In genomic region chr10:28345196-28345681, GRCm38 (mm10) we compare ENCODE assay signal across 10 mouse cellular contexts.
A peak's percentile ranks its signal among the peaks of the same experiment; 100 is the strongest.
DNase-seq lines count a peak whose midpoint lies in the region; ATAC-seq and TF ChIP-seq lines count a peak whose summit lies in the region.
"Had no signal": no experiment of that assay in that cellular context is flagged by ENCODE, and none has a peak within 500 bp of the region (broad histone marks: within the 10 kb centered on the region; RNA-seq: fewer than 3 reads in every experiment).

No protein-coding gene starts in this region.

- H3K9ac ChIP-seq in midbrain, embryonic 16.5 days (ENCODE audit: low read depth, low read length): no peak overlapping the region
- no peak overlapping the region for H3K9ac ChIP-seq in neural tube, embryonic 13.5 days

- H3K36me3 ChIP-seq in midbrain, embryonic 16.5 days (ENCODE audit: control insufficient read depth, insufficient read depth, low read length): no peaks in the 10 kb centered on the region
- no peaks in the 10 kb centered on the region for H3K36me3 ChIP-seq in midbrain, embryonic 10.5 days
- no peaks in the 10 kb centered on the region for H3K36me3 ChIP-seq in neural tube, embryonic 13.5 days

- H3K9me3 ChIP-seq in midbrain, embryonic 16.5 days (replicated peaks; ENCODE audit: control insufficient read depth, low read length, poor library complexity, severe bottlenecking): no peaks in the 10 kb centered on the region
- no peaks in the 10 kb centered on the region for H3K9me3 ChIP-seq in midbrain, embryonic 10.5 days (replicated peaks)
- H3K9me3 ChIP-seq in neural tube, embryonic 13.5 days: no peaks in the 10 kb centered on the region

- H3K4me2 ChIP-seq in midbrain, embryonic 16.5 days (ENCODE audit: low read length): no peak overlapping the region
- no peak overlapping the region for H3K4me2 ChIP-seq in neural tube, embryonic 13.5 days
- H3K4me2 ChIP-seq: liver, embryonic 11.5 days had no signal

- 0 out of 2 replicates have a peak, but pooled peaks have one; percentile 51 for ATAC-seq in midbrain, embryonic 16.5 days
- ATAC-seq in neural tube, embryonic 13.5 days (ENCODE audit: low read depth): 0 out of 2 replicates have a peak, but pooled peaks have one; percentile 36
- ATAC-seq in activated CD4-positive, CD25-positive, alpha-beta regulatory T cell, adult 4 months: no peak

- WGBS in midbrain, embryonic 16.5 days: 86% methylated on average over 8 of the region's 8 CpGs
- WGBS in midbrain, embryonic 10.5 days: 95% methylated on average over 8 of the region's 8 CpGs
- WGBS in neural tube, embryonic 13.5 days: 71% methylated on average over 8 of the region's 8 CpGs
- 90% methylated on average over 8 of the region's 8 CpGs for WGBS in lung, adult 2 months

- no peaks in the 10 kb centered on the region for H3K27me3 ChIP-seq in midbrain, embryonic 16.5 days (ENCODE audit: control insufficient read depth, insufficient read depth, low read depth, low read length)
- no peaks in the 10 kb centered on the region for H3K27me3 ChIP-seq in midbrain, embryonic 10.5 days (ENCODE audit: low read depth, poor library complexity, severe bottlenecking)
- no peaks in the 10 kb centered on the region for H3K27me3 ChIP-seq in neural tube, embryonic 13.5 days

- no peak for TF ChIP-seq CTCF in lung, adult 2 months (IDR thresholded peaks at IDR 0.05; ENCODE audit: insufficient read depth, low read length)

- DNase-seq in adrenal gland, adult 2 months: peak; percentile 48
- DNase-seq in adrenal gland, adult 18-20 months (ENCODE audit: low spot score in 2 of 2): no peak
- no peak for DNase-seq in midbrain, embryonic 10.5 days (ENCODE audit: low spot score)
- DNase-seq in gastrocnemius, postnatal 10 days: peak; percentile 11
- no peak for DNase-seq in lung, adult 2 months
- DNase-seq: kidney, postnatal 10 days had no signal

- no peaks in the 10 kb centered on the region for H3K4me1 ChIP-seq in midbrain, embryonic 16.5 days (ENCODE audit: control insufficient read depth, insufficient read depth, low read length)
- H3K4me1 ChIP-seq in midbrain, embryonic 10.5 days: no peaks in the 10 kb centered on the region
- H3K4me1 ChIP-seq in neural tube, embryonic 13.5 days (replicated peaks): no peaks in the 10 kb centered on the region
- H3K4me1 ChIP-seq in lung, adult 2 months (ENCODE audit: control insufficient read depth, insufficient read depth, low read length): no peaks in the 10 kb centered on the region

- no peak overlapping the region for H3K27ac ChIP-seq in midbrain, embryonic 16.5 days (ENCODE audit: low read length)
- no peak overlapping the region for H3K27ac ChIP-seq in midbrain, embryonic 10.5 days (replicated peaks)
- no peak overlapping the region for H3K27ac ChIP-seq in neural tube, embryonic 13.5 days (replicated peaks)

- H3K4me3 ChIP-seq in midbrain, embryonic 16.5 days (ENCODE audit: low read depth, low read length): no peak overlapping the region
- no peak overlapping the region for H3K4me3 ChIP-seq in midbrain, embryonic 10.5 days
- H3K4me3 ChIP-seq in neural tube, embryonic 13.5 days: no peak overlapping the region
- no peak overlapping the region for H3K4me3 ChIP-seq in lung, adult 2 months (replicated peaks; ENCODE audit: extremely low read depth, low read depth, low read length)

- no peak for TF ChIP-seq POLR2A in lung, adult 2 months (IDR thresholded peaks at IDR 0.05; ENCODE audit: borderline replicate concordance, extremely low read depth, low read depth, low read length)

Comparison
In these comparisons a context has a peak if more than half of its experiments do, and no peak if none do; other contexts are left out.
1. DNase-seq: peak in adrenal gland, adult 2 months (single experiment) and gastrocnemius, postnatal 10 days (single experiment); none in adrenal gland, adult 18-20 months (0 of 2), midbrain, embryonic 10.5 days (single experiment) and lung, adult 2 months (single experiment).